Mouse (Mus musculus): Measurements from ENCODE around the gene Ralb.

Ralb gene

GRCm38 (mm10) chr1:119471793-119472396 is 32.7 kb downstream of the Ralb start:
- in situ Hi-C loops (cut with MboI; ENCODE audit: unreplicated experiment in 2 of 2), result loop anchor here in 1 of 2 experiments (25.0 kb wide), 1 partner anchor 415 kb away; no protein-coding TSS in a partner anchor

GRCm38 (mm10) chr1:119463386-119463785 is 41.2 kb downstream of the Ralb start:
- in situ Hi-C loops (cut with MboI; ENCODE audit: unreplicated experiment in 2 of 2), result loop anchor here (10.0 to 25.0 kb wide), 2 partner anchors 211 to 424 kb away; no protein-coding TSS in a partner anchor

GRCm38 (mm10) chr1:119460062-119460461 is 44.5 kb downstream of the Ralb start:
- in situ Hi-C loops (cut with MboI; ENCODE audit: unreplicated experiment in 2 of 2), result loop anchor here (10.0 to 25.0 kb wide), 2 partner anchors 215 to 427 kb away; no protein-coding TSS in a partner anchor

- in situ Hi-C loops (cut with MboI; ENCODE audit: unreplicated experiment in 2 of 2), result loop anchor here (10.0 to 25.0 kb wide), 2 partner anchors 429 to 437 kb away; no protein-coding TSS in a partner anchor
These were observed 46.5 kb downstream of the Ralb start for GRCm38 (mm10) chr1:119457993-119458605.

- in situ Hi-C loops (cut with MboI; ENCODE audit: unreplicated experiment in 2 of 2), result loop anchor here (10.0 to 25.0 kb wide), 2 partner anchors 430 to 437 kb away; no protein-coding TSS in a partner anchor
These were observed 47.1 kb downstream of the Ralb start for GRCm38 (mm10) chr1:119457528-119457855.

GRCm38 (mm10) chr1:119456671-119457527 is 47.7 kb downstream of the Ralb start:
- in situ Hi-C loops (cut with MboI; ENCODE audit: unreplicated experiment in 2 of 2), result loop anchor here (10.0 to 25.0 kb wide), 2 partner anchors 430 to 438 kb away; no protein-coding TSS in a partner anchor

- in situ Hi-C loops (cut with MboI; ENCODE audit: unreplicated experiment in 2 of 2), result loop anchor here (10.0 to 25.0 kb wide), 2 partner anchors 434 to 441 kb away; no protein-coding TSS in a partner anchor
These were observed 50.9 kb downstream of the Ralb start for GRCm38 (mm10) chr1:119453731-119454130.

- in situ Hi-C loops (cut with MboI; ENCODE audit: unreplicated experiment in 2 of 2), result loop anchor here (10.0 to 25.0 kb wide), 2 partner anchors 436 to 443 kb away; no protein-coding TSS in a partner anchor
These were observed 53.2 kb downstream of the Ralb start for GRCm38 (mm10) chr1:119451417-119451816.

GRCm38 (mm10) chr1:119450651-119451345 is 53.8 kb downstream of the Ralb start:
- in situ Hi-C loops (cut with MboI; ENCODE audit: unreplicated experiment in 2 of 2), result loop anchor here (10.0 to 25.0 kb wide), 2 partner anchors 437 to 444 kb away; no protein-coding TSS in a partner anchor

GRCm38 (mm10) chr1:119446753-119447283 is 57.8 kb downstream of the Ralb start:
- in situ Hi-C loops (cut with MboI; ENCODE audit: unreplicated experiment in 2 of 2), result no loop called here

GRCm38 (mm10) chr1:119443591-119444350 is 60.8 kb downstream of the Ralb start:
- in situ Hi-C loops (cut with MboI; ENCODE audit: unreplicated experiment in 2 of 2), result no loop called here

- in situ Hi-C loops (cut with MboI; ENCODE audit: unreplicated experiment in 2 of 2), result no loop called here
These were observed 61.7 kb downstream of the Ralb start for GRCm38 (mm10) chr1:119442901-119443300.

- in situ Hi-C loops (cut with MboI; ENCODE audit: unreplicated experiment in 2 of 2), result no loop called here
These were observed 66.4 kb downstream of the Ralb start for GRCm38 (mm10) chr1:119438105-119438637.

- in situ Hi-C loops (cut with MboI; ENCODE audit: unreplicated experiment in 2 of 2), result no loop called here
These were observed 67.2 kb downstream of the Ralb start for GRCm38 (mm10) chr1:119437401-119437800.

- in situ Hi-C loops (cut with MboI; ENCODE audit: unreplicated experiment in 2 of 2), result no loop called here
These were observed 80.3 kb downstream of the Ralb start for GRCm38 (mm10) chr1:119424141-119424860.

- in situ Hi-C loops (cut with MboI; ENCODE audit: unreplicated experiment in 2 of 2), result no loop called here
These were observed 81.1 kb downstream of the Ralb start for GRCm38 (mm10) chr1:119423510-119423909.

GRCm38 (mm10) chr1:119422460-119423015 is 82.1 kb downstream of the Ralb start:
- in situ Hi-C loops (cut with MboI; ENCODE audit: unreplicated experiment in 2 of 2), result no loop called here

All from v-Abl transformed pro-B cells (cell line).